Mouse (Mus musculus) adrenal gland, postnatal 4 days (tissue): ENCODE measurements around the gene Krt16. TPM values are rescaled to one million over a fixed set of nuclear protein-coding genes. Genes with fewer than 3 reads are reported as not detected.
A peak's percentile ranks its signal among the peaks of the same experiment; 100 is the strongest.

Experiments used
- DNase-seq, 2 experiments: peaks; one replicate each; pipeline ENCODE4 v3.0.0; 2021 to 2022; ENCODE audit warnings: low spot score in 2 of 2, mixed read lengths in 2 of 2
- long read RNA-seq, 2 experiments: library from polyadenylated mRNA; stranded (forward); transcript quantifications; one replicate each; pipeline ENCODE4 v2.0.0; 2021
- total RNA-seq, 2 experiments: library from RNA; stranded (reverse); gene quantifications; 2 replicates each; pipeline ENCODE4 v1.2.3; 2021

Gene Krt16
- total RNA-seq: not detected
- long read RNA-seq, experiment 1: 0 reads
- long read RNA-seq, experiment 2: 0 reads

DNA sequence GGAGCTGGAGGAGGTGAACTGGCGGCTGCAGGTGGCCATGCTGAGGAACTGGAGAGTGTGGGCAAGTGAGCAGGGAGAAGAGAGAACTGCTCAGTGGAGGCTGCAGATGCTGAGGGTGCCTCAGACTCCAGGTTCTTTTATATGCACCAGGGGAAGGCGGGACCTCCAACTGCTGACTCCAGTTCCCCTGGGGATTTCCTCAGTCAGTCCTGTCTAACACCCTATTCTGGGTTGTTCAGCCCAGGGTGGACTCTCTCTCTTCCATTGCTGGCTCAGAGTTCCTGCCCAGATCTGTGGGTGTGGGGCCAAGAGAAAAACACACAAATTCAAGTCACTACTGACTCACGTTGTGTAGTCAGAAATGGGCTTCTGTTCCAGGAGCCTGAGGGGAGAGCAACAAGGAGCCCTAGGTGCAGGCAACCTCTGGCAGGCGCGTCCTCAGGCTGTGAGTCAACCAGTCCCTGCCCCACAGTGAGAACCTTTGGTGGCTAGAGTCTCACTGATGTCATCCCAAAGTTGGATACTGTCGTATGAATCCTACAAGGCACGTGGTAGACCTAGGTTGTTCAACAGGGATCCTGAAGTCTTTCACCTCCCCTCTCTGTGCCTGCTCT is at the start of gene Krt16:
TSS of gene Krt16 (minus strand) at position 51 of the 614 bp plus-strand sequence.
- DNase-seq: no peak

DNA sequence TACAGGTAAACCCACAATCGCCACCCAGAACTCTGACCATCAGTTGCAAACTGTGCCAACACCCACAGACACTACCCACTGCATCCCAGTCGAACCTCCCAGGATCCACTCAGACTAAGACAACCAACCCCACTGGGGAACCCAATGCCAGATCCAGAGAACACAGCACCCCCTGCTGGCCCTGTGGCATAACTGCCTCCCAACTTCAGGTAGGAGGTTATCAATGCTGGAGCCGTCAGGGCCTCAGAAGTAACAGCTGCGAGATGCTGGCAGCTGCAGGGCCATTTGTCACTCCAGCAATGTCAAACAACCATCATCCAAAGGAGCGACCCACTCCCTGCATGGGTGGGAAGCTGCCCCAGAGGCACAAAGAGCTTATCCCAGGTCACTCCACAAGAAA is 49.1 kb upstream of the Krt16 start:
- no peak for DNase-seq

DNA sequence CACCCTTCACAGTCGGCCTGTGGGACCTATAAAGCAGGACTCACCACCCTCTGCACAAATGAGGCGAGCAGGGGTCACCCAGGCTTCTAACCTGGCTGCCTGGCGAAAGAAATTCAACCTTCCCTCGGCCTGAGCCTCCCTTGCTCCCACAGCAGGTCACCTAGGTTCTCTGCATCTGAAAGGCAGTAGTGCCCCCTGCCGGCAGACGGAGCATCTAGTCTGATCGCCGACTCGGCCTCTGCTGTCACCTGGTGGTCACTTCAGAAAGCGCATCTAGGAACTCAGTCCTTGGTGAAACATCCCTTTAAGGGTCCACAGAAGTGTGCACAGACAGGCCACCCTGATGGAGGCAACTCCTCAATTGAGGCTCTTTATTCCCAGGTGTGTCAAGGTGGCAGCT is 46.6 kb upstream of the Krt16 start:
- DNase-seq: peak; percentile 67 to 68

DNA sequence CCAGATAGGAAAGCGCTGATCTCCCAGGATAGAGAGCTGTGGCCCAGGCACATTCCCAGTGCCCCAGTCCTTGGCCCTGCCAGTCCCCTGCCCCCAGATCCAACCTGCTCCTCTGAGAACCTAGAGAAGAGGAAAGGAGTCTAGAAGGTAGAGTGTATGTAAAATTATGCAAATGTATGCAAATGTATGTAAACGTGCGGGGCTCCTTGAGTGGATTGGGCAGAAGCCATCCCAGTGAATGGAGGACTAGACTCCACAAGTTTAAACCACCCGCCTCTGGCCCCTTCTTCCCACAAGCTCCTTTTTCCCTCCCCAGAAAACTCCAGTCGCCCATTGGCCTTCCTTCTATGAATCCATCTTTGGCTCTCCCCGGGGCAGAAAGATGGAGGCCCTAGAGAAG is 44.2 kb upstream of the Krt16 start:
- DNase-seq: no peak

DNA sequence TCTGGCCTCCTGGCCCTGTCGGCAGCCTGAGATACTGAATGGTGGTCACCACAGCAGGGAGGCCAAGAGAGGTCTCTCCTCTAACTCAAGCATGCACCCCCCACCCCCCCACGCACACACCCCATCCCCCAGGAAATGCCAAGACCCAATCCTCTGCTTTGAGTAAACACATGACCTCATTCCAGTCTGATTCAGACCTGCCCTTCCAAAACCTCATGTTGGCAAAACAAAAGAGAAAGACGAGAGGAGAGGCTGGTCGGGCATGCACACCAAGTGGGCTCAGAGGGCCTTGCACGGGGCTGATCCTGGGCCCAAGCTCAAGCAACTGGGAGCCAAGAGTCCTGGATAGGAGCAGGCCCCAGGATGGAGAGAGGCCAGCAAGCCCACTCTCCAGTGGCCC is 41.5 kb upstream of the Krt16 start:
- DNase-seq: no peak

DNA sequence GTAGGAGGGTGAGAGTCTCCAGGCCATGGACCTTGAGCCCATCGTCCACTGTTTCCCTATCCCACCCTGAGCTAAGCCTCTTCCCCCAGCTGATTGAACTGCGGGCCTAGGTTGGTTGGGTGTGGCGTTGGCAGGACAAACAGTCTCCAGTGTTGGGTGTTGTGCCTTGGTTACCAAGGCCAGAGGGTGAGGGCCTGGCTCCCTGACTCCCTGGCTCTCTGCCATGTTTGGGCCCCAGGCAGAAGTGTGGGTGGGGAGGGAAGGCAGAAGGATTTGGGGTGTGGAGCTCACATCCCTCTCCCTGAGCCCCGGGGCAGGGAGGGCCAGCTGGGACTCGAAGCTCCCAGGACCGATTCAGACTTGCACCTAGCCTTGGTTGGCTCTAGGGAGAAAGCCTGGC is 40.2 kb upstream of the Krt16 start:
- DNase-seq: no peak

DNA sequence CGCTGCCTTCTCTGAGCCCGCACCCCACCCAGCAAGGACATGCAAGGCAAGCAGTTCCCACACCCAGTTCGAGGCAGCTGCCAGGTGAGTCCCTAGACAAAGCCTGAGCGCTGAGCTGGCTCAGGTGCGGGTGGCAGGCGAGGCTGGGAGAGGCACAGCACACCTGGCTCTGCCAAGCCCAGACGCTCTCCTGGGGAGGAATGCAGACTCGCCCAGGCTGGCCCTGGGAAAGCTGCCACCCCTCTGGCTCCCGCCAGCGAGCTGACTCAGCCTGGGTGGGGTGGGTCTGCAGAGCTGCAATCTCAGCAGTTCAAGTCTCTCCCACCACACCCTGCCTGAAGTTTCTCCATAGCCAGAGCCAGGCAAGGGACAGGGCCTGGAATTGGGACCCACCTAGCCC is 38.3 kb upstream of the Krt16 start:
- DNase-seq: no peak

DNA sequence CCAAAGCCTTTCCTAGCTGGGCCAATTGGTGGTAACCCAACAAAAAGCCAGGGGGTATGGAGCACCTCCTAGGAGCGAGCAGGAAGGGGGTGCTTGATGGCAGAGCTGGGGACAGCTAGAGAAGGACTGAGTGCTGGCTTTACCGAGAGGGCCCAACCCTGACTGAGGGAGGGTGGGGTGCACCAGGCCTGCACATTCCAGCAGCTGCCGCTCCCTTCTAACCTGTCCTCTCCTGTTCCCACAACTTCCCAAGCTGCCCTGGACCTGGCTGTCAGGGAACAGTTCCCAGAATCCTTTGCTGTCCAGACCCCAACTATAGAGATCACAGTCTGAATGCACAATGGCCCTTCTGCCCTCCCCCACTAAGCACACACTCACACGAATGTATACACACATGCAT is 36.3 kb upstream of the Krt16 start:
- DNase-seq: no peak

DNA sequence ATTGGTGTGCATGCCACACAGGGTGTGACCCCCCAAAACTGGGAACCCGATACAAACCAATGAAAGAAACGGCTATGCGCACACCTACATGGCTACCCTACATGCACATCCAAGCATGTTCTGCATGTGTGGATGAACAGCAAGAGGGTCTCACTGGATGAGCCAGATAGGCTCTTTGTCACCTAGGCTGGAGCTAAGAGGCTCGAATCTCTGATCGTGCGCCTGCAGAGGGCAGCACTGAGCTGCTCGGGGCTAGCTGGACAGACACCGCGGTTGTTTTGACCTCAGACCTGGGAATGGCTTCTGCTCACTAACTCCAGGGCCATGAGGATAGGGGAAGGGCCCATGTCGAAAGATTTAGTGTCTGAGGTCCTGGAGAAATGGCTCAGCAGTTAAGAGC is 33.8 kb upstream of the Krt16 start:
- peak; percentile 58 to 67 for DNase-seq

DNA sequence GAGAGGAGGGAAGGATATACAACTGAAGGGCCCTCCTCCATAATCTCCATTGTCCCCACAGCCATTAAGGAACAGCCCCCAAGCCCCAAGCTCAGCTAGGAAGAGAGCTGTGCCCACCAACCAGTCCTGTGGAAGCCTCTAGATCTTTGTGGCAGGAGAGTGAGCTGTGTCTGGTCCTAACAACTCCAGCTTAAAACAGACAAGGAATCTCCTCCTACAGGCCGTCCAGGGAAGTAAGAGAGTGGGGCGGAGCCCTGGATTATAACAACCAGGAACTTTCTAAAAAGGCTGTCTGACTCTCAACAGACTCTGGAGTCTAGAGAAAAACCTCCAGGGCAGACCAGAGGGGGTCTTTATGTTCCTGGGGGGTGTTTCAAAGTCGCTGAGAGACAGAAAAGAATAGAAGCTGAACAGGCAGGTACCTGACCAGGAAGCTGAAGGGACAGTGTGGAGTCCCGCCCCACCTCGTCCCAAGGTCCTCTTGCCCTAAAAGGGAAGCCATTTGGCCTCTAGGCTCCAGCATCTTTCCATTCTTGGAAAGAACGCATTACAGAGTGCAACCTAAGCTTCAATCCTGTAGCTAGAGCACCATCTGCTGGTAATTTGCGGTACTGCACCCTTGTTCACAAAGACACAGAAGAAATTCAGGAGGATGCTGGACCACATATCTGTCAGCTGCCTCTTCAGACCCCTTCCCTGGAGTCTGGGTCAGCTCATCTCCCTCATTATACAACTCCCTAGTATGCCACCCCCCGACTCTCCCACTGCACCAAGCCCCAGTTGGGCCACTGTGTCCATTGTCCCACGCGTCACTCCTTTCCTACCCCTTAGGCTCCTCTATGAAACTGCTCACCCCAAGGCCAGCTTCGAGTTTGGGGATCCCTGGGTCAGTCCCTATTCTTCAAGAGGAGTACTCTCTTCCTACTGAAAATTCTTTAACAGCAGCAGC is 33.2 kb upstream of the Krt16 start:
- peak; percentile 56 to 67 for DNase-seq

DNA sequence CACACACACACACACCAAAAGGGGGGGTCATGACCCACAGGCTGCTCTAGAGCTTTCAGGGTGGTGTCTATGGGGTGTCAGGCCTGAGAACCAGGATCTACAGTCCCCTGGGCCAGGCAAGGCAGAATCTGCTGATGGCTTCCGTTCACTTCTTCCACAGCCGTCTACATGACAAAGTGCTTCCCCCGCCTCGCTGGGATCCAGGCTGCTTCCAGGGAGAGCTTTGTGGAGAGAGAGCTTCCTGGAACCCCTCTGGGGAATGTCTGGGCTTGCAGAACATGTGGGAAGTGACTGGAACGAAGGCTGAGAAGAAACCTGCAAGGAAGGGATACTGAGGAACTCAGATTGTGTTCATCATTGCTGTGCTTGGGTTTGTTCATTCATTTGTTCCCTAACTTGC is 30.1 kb upstream of the Krt16 start:
- DNase-seq: no peak

DNA sequence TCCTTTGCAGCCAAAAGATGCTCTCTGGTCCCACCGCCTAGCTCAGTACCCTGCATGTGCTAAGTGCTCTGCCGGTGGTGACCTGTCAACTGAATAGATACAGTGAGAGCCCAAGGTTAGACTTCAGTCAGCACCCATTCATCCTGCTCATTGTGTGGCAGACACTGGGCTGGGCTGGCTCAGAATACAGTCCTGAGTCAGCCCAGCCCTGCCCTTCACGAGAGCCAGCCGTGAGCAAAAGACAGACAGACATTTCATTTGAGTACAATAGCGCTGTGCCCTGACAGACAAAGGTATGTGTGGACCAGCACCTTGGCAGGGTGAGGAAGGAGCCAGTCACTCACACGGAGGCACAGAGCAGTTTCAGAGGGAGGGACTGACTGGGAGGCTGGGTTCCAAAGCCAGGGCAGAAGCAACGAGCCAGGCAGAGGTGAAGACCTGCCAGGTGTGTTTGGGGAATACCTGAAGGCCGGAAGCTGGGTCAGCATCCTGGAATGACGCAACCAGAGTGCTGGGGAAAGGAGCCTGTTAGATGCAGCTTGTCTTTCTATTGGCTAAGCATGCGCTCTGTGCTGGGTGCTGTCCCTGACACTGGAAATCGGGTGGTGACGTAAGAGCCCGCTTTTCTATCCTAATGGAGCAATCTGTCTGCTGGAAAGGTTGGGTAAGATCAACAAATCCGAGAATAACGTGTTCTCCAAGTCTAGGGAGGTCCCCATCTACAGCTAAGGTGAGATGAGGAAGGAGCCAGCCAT is 29.2 kb upstream of the Krt16 start:
- no peak for DNase-seq

DNA sequence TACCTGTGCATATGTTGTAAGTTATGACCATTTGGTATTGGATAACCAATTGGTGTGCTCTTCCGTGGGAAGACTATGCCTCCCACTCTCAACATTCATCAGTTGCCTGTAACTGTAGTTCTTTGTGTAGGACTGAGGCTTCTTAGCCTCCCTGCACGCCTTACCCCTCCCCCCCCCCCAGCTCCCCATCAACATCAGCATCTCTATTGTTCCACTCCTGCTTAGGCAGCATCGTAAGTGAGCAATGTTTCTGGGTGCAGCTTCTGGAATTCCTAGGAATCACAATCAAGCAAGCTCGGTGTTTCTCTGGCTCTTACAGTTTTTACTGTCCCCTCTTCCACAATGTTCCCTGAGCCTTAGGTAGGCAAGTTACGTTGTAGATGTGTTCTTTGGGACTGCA is 26.8 kb upstream of the Krt16 start:
- DNase-seq: no peak

DNA sequence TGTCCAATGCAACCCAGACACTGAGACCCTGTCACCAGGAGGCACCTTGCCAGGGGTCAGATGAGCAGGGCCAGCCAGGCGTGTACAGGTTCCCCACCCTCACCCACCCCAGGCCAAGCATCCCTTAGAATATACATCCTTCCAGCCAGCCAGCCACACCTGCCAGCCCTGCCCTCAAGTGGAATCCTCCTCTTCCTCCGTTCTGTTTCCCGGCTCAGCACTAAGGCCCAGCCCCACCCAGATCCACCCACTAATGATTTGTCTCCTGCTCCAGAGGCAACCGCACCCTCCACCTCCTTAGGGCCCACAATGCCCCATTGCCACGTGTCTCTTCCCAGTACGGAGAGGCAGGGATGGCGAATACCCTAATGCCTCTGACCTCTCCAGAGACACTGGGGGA is 26.0 kb upstream of the Krt16 start:
- DNase-seq: no peak

DNA sequence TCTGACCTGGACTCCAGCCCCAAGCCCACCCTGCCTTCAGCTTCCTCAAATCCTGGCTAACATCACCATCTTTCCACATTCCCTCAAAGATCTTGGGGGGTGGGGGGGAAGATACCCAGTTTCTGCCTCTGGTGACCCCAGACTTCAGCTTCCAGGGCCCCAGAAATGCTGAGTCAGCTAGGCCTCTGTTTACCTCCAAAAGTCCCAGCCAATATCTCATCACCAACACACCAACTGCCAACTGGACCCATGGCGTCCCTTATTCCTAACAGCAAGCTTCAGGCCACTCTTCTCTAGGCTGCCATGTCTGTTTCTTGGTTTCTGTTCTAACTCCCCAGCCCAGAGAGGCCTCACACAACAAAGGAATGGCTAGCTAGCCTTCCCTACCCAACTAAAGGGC is 23.2 kb upstream of the Krt16 start:
- no peak for DNase-seq

DNA sequence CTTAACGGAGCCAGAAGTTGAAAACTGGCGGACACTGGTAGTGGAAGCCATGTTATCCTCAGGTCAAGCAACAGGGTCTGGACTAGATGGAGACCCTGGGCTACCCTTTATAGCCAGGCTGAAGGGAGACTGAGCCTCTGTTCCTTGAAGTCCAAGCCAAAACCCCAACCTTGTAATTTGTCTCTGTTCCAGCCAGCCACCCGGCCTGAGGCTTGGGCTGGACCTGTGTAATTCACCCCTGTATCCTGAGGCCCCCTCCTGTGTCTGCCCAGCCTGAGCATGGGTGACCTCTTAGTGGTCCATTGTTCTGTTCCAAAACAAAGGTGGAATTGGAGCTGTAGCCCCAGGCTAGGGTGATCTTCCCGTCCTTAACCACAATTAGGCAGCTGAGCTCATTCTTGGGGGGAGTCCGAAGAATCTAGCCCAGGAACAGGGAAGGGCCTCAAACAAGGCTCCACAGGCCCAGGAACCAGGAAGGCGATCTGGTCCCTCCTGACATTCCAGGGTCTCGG is 21.2 kb upstream of the Krt16 start, which contains the start of gene Krt42:
TSS of gene Krt42 (minus strand) at position 51 of the 512 bp plus-strand sequence.
- DNase-seq: no peak

DNA sequence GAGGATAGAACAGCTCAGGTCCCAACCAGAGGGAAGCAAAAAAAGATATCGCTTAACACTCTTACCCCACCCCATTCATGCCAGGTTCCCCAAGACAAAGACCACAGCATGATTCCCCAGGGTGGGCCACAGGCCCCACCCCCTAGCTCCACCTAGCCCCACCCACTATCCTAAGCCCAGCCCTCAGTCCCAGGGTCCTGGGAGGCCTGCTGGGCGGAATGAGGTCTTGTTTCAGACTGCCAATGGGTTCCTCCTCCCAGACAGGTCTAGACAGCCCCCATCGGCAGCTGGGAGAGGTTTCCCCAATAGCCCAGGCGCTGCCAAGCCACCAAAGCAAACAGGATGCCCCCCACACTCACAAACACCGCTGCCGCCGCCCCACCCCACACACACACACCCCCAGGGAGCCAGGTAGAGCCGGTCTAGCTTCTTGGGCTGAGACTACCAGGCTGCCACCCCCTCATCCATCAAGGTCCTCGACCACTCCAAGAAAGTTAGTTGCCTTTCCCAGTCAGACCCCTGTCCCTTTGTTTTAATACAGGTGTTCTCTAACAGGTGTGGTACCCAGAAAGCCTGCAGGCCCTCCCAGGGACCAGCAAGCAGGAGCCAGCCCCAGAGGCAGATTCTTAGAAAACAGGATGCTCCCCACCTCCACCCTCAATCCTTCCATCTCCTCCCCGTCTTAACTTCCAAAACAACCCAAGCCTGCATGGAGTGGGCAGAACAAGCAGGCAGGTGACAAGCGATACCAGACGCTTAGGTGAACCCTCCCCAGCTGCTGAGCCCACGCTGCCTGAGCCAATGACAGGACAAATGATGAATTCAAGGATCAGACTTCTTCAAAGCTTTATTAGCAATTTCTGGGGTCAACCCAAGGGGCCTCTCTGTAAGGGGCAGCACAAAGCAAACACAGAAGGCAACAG is 13.6 kb upstream of the Krt16 start:
- no peak for DNase-seq

DNA sequence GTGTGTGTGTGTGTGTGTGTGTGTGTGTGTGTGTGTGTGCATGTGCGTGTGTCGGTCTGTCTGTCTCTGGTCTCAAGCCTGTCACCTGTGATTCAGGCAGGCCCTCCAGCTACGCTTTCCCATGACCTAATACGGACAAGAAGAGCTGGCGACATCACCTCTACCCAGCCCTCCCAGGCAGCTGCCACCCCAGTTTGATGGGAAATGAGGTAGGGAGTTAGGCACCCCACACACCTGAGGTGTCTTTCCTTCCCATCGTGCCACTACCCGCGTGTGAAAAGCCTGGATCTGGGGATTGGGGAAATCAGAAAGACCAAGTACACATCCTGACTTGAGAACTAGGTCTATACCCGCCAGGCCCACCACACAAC is 12.5 kb upstream of the Krt16 start:
- DNase-seq: no peak

DNA sequence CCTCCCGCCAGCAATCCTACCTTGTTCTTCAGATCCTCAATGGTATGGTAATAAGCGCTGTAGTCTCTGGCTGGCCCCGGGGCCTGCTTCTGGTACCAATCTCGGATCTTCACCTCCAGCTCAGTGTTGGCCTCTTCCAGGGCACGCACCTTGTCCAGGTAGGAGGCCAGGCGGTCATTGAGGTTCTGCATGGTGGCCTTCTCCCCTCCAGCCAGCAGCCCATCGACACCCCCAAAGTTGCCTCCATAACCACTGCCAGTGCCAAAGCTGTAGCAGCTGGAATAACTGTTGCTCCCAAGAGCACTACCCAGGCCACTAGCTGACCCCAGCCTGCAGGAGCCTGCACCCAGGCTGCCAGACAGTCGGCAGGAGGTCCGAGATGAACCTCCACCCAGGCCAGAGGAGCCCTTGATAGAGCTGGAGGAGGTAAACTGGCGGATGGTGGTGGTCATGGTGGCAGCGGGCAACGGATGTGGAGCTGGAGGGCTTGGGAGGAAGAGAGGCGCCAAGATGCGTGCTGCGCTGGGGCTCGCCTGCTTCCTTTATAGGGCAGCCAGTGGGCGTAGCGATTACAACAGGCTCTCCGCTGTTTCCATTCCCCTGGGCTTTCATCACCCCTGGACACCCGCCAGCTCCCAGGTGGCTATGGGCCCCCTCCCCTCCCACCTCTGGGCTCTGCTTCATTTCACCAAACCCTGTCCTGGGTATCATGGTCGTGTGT is 12.0 kb upstream of the Krt16 start, which contains the start of gene Krt17:
TSS of gene Krt17 (minus strand) at position 516 of the 721 bp plus-strand sequence.
- no peak for DNase-seq

DNA sequence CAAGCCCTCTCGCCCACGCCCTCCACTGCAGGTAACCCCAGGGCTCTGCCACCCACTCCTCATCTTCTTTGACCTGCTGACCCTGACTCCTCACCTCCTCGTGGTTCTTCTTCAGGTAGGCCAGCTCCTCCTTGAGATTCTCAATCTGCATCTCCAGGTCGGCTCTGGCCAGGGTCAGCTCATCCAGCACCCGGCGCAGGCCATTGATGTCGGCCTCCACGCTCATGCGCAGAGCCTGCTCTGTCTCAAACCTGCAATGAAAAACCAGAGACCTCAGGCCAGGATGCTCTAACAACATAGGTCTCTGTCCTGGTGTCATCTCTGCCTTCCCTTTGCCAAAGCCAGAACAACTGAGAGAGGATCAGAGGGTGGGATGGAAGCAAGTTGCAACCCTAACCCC is 10.4 kb upstream of the Krt16 start:
- DNase-seq: no peak
